Mouse (Mus musculus): ENCODE results near the gene Inka2.

- no peak for TF ChIP-seq CTCF (IDR thresholded peaks at IDR 0.05; ENCODE audit: borderline replicate concordance, insufficient read depth, low read depth, low read length)
- TF ChIP-seq POLR2A (IDR thresholded peaks at IDR 0.05; ENCODE audit: borderline replicate concordance, insufficient read depth, low read length), result no peak
Observed at GRCm38 (mm10) chr3:105666996-105667523, 37.3 kb upstream of the Inka2 start.
